Mouse (Mus musculus): Measurements from ENCODE around the gene Lsm11.

DNA sequence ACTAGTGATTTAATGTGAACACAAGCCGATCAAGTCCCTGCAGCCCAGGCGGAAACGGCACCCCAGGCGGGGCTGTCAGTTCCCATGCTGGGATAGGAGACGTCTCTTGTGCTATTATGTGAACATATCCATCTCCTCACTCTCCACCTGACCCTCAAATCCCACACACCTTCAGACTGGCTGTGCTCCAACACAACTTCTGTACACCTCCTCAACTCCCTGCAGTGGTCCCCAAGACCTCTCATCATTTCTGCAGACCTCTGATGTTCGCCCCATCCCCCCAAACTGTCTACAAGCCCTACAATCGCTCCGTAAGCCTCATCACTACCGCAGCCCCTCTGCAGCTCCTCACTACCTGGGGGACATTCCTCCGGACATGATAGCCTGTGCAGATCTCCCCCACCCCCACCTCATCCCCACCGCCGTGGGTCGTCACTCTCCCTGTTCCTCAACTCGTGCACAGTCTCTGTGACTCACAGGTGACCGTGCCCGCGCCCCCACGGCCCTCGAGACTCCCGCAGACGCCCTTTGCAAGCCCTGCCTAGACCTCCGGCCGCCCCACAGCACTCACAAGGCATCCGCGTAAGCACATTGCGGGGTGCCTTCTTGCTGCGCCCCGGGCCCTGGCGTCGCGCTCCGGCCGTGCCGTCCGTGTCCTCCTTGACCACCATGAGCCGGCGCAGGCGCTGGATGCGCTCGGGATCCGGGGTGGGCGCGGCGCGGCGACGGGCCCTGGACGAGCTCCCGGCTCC is 668 bp downstream of the Lsm11 start:
- no peak for TF ChIP-seq UBTF (IDR thresholded peaks at IDR 0.05; ENCODE audit: low read depth, low read length)
- no peak for TF ChIP-seq POLR2A (IDR thresholded peaks at IDR 0.05; ENCODE audit: low read depth, low read length)
- TF ChIP-seq MAFK (IDR thresholded peaks at IDR 0.05; ENCODE audit: insufficient replicate concordance, low read length) = no peak
- TF ChIP-seq POLR2AphosphoS2 (IDR thresholded peaks at IDR 0.05; ENCODE audit: low read depth, low read length) = no peak
- no peak for TF ChIP-seq TCF12 (IDR thresholded peaks at IDR 0.05; ENCODE audit: low read depth, low read length)
- no peak for TF ChIP-seq CTCF (conservative IDR thresholded peaks at IDR 0.05 in 1 of 2, IDR thresholded peaks at IDR 0.05 in 1 of 2; ENCODE audit: low read depth in 2 of 2, low read length in 2 of 2)

All from CH12.LX (cell line).